Mouse (Mus musculus): ENCODE measurements around the gene Carnmt1.
A peak's percentile ranks its signal among the peaks of the same experiment; 100 is the strongest.

Carnmt1 gene

GRCm38 (mm10) chr19:18716374-18716773, 45.8 kb downstream of the Carnmt1 start:
- DNase-seq: peak; percentile 25

GRCm38 (mm10) chr19:18720337-18720736, 49.8 kb downstream of the Carnmt1 start:
- no peak for DNase-seq

GRCm38 (mm10) chr19:18725186-18725585, 54.6 kb downstream of the Carnmt1 start:
- no peak for DNase-seq

GRCm38 (mm10) chr19:18730255-18730654, 59.7 kb downstream of the Carnmt1 start:
- no peak for DNase-seq

- no peak for DNase-seq
These were observed 60.5 kb downstream of the Carnmt1 start for GRCm38 (mm10) chr19:18731077-18731476.

- DNase-seq: no peak
These were observed 65.3 kb downstream of the Carnmt1 start for GRCm38 (mm10) chr19:18735901-18736300.

GRCm38 (mm10) chr19:18739146-18739545, 68.6 kb downstream of the Carnmt1 start:
- no peak for DNase-seq

- no peak for DNase-seq
These were observed 73.4 kb downstream of the Carnmt1 start for GRCm38 (mm10) chr19:18743946-18744345.

GRCm38 (mm10) chr19:18746576-18747340, 76.2 kb downstream of the Carnmt1 start:
- no peak for DNase-seq

GRCm38 (mm10) chr19:18747379-18747778, 76.8 kb downstream of the Carnmt1 start:
- no peak for DNase-seq

- DNase-seq: no peak
These were observed 79.2 kb downstream of the Carnmt1 start, which contains the start of gene Trpm6 for GRCm38 (mm10) chr19:18749598-18750339. Gene Trpm6, plus strand, starts transcription at chr19:18749983.

Data from right cerebral cortex, postnatal 25 days (tissue).